Mouse (Mus musculus) CH12.LX (cell line): ENCODE data around the gene Aspm.

Experiments
- CHD2 ChIP-seq: IDR thresholded peaks from 2 replicates; pipeline ENCODE4 v1.6.1; 2011; ENCODE audit warnings: low read length, improper control_type of control experiment
- CTCF ChIP-seq, 2 experiments: IDR thresholded peaks in 1 of 2; conservative IDR thresholded peaks in 1 of 2; 2 replicates each; pipeline ENCODE4 v1.5.1; 2011 to 2012; ENCODE audit warnings: low read depth in 2 of 2, low read length in 2 of 2, improper control_type of control experiment in 1 of 2, inconsistent platforms in 1 of 2, mild to moderate bottlenecking in 1 of 2, moderate library complexity in 1 of 2
- EP300 ChIP-seq: IDR thresholded peaks from 2 replicates; pipeline ENCODE4 v1.6.1; 2011; ENCODE audit warnings: low read length, improper control_type of control experiment
- GABPA ChIP-seq: IDR thresholded peaks from 2 replicates; pipeline ENCODE4 v1.6.1; 2012; ENCODE audit warnings: low read depth, low read length, improper control_type of control experiment, inconsistent platforms; ENCODE audit not compliant: insufficient replicate concordance
- MAFK ChIP-seq: IDR thresholded peaks from 2 replicates; pipeline ENCODE4 v1.6.1; 2011; ENCODE audit warnings: low read length, improper control_type of control experiment; ENCODE audit not compliant: insufficient replicate concordance
- POLR2A ChIP-seq: IDR thresholded peaks from 2 replicates; pipeline ENCODE4 v1.6.1; 2011; ENCODE audit warnings: low read depth, mild to moderate bottlenecking, improper control_type of control experiment, low read length
- POLR2AphosphoS2 ChIP-seq: IDR thresholded peaks from 2 replicates; pipeline ENCODE4 v1.6.1; 2011; ENCODE audit warnings: low read depth, low read length, improper control_type of control experiment
- TCF12 ChIP-seq: IDR thresholded peaks from 2 replicates; pipeline ENCODE4 v1.6.1; 2014; ENCODE audit warnings: low read depth, mild to moderate bottlenecking, inconsistent platforms, low read length, improper control_type of control experiment

- TF ChIP-seq POLR2A = no peak
- TF ChIP-seq CHD2 = no peak
- TF ChIP-seq POLR2AphosphoS2 = no peak
- no peak for TF ChIP-seq GABPA
- TF ChIP-seq EP300 = no peak
- no peak for TF ChIP-seq CTCF (conservative IDR thresholded peaks at IDR 0.05 in 1 of 2, IDR thresholded peaks at IDR 0.05 in 1 of 2; ENCODE audit: low read depth in 2 of 2, low read length in 2 of 2)
- no peak for TF ChIP-seq TCF12
- TF ChIP-seq MAFK = no peak
Observed at GRCm38 (mm10) chr1:139501258-139501752, 46.7 kb downstream of the Aspm start, which contains the start of gene F13b.
